Mouse (Mus musculus) midbrain, embryonic 10.5 days (tissue): ENCODE results near the gene Rlbp1. TPM values are rescaled to one million over a fixed set of nuclear protein-coding genes. Genes with fewer than 3 reads are reported as not detected.

Source experiments
- DNase-seq: peaks from one replicate; pipeline ENCODE4 v3.0.0-alpha.2; 2017; ENCODE audit warnings: low spot score
- H3K27ac ChIP-seq: fragments of 300-500 bp; sonication (generic); replicated peaks from 2 replicates; pipeline ENCODE4 v1.5.1; 2016; ENCODE audit warnings: mild to moderate bottlenecking
- H3K27me3 ChIP-seq: fragments of 300-500 bp; sonication (generic); 2 replicates; pipeline ENCODE4 v1.6.1; 2016; ENCODE audit warnings: low read depth, mild to moderate bottlenecking; ENCODE audit not compliant: poor library complexity, severe bottlenecking
- H3K36me3 ChIP-seq: fragments of 300-500 bp; sonication (generic); 2 replicates; pipeline ENCODE4 v1.6.1; 2016; ENCODE audit warnings: mild to moderate bottlenecking, moderate library complexity
- H3K4me1 ChIP-seq: fragments of 300-500 bp; sonication (generic); 2 replicates; pipeline ENCODE4 v1.6.1; 2016
- H3K4me3 ChIP-seq: fragments of 300-500 bp; sonication (generic); 2 replicates; pipeline ENCODE4 v1.5.1; 2016; ENCODE audit warnings: mild to moderate bottlenecking, moderate library complexity
- H3K9me3 ChIP-seq: fragments of 300-500 bp; sonication (generic); replicated peaks from 2 replicates; pipeline ENCODE4 v1.6.1; 2016; ENCODE audit warnings: mild to moderate bottlenecking
- WGBS: fragments of 180-500 bp; shearing (Covaris S2); methylation state at CpG from one replicate; pipeline ENCODE4 v1.1.7; 2016; 5-methylcytosine and 5-hydroxymethylcytosine counted together
- polyA plus RNA-seq: library from polyadenylated mRNA; unstranded; fragments of >200 nt; fragmentation: Nextera tagmentation; extraction: Ambion mirVana; gene quantifications from 2 replicates; pipeline ENCODE4 v1.2.1, GENCODE M21; 2016

Gene Rlbp1
- polyA plus RNA-seq, 1 experiment from 2014 or later: 0.91 TPM

- H3K9me3 ChIP-seq: no peaks in the 10 kb centered on the region
- no peaks in the 10 kb centered on the region for H3K27me3 ChIP-seq
- H3K4me3 ChIP-seq: no peak overlapping the region
- 0 out of 2 replicates have a peak, but pooled peaks cover 3% of the 10 kb centered on the region for H3K4me1 ChIP-seq
- no peak overlapping the region for H3K27ac ChIP-seq
- H3K36me3 ChIP-seq: peaks cover 11% of the 10 kb centered on the region; the same call in 1 of the 2 replicates
- no peak for DNase-seq
- WGBS: 48% methylated on average over 4 of the region's 4 CpGs
These were observed 17.4 kb downstream of the Rlbp1 start for GRCm38 (mm10) chr7:79369416-79369815.

- WGBS: 86% methylated on average over 5 of the region's 5 CpGs
- H3K36me3 ChIP-seq: peaks cover 11% of the 10 kb centered on the region; the same call in 1 of the 2 replicates
These were observed 18.2 kb downstream of the Rlbp1 start for GRCm38 (mm10) chr7:79368664-79369063.

GRCm38 (mm10) chr7:79363370-79364043 lies 23.3 kb downstream of the Rlbp1 start:
- H3K27ac ChIP-seq: no peak overlapping the region
- DNase-seq: no peak
- no peak overlapping the region for H3K4me3 ChIP-seq
- WGBS: 86% methylated on average over 8 of the region's 8 CpGs
- peaks cover 49% of the 10 kb centered on the region for H3K36me3 ChIP-seq
- H3K27me3 ChIP-seq: no peaks in the 10 kb centered on the region
- H3K4me1 ChIP-seq: peaks cover 11% of the 10 kb centered on the region; the same call in 1 of the 2 replicates
- no peaks in the 10 kb centered on the region for H3K9me3 ChIP-seq

More at GRCm38 (mm10) chr7:79368664-79369063, 18.2 kb downstream of the Rlbp1 start:
- DNase-seq: no peak
- no peaks in the 10 kb centered on the region for H3K9me3 ChIP-seq
- H3K27ac ChIP-seq: no peak overlapping the region
- H3K4me1 ChIP-seq: 0 out of 2 replicates have a peak, but pooled peaks cover 3% of the 10 kb centered on the region
- no peaks in the 10 kb centered on the region for H3K27me3 ChIP-seq
- no peak overlapping the region for H3K4me3 ChIP-seq

- no peaks in the 10 kb centered on the region for H3K27me3 ChIP-seq
- no peak overlapping the region for H3K4me3 ChIP-seq
- no peak overlapping the region for H3K27ac ChIP-seq
- 94% methylated on average over 7 of the region's 7 CpGs for WGBS
- DNase-seq: no peak
- H3K9me3 ChIP-seq: no peaks in the 10 kb centered on the region
- H3K4me1 ChIP-seq: peaks cover 11% of the 10 kb centered on the region; the same call in 1 of the 2 replicates
- H3K36me3 ChIP-seq: peaks cover 56% of the 10 kb centered on the region
These were observed 24.0 kb downstream of the Rlbp1 start for GRCm38 (mm10) chr7:79362830-79363229.

GRCm38 (mm10) chr7:79362208-79362607 lies 24.6 kb downstream of the Rlbp1 start:
- Histone ChIP-seq H3K4me1 (peaks cover 11% of the 10 kb centered on the region; the same call in 1 of the 2 replicates), H3K4me3 (no peak overlapping the region), H3K27me3 (no peaks in the 10 kb centered on the region), H3K9me3 (no peaks in the 10 kb centered on the region), H3K36me3 (peaks cover 61% of the 10 kb centered on the region), H3K27ac (no peak overlapping the region)
- no peak for DNase-seq
- WGBS: 85% methylated on average over 8 of the region's 8 CpGs

GRCm38 (mm10) chr7:79360056-79360455 lies 26.8 kb downstream of the Rlbp1 start:
- H3K4me1 ChIP-seq: peaks cover 11% of the 10 kb centered on the region; the same call in 1 of the 2 replicates
- no peak overlapping the region for H3K27ac ChIP-seq
- H3K36me3 ChIP-seq: peaks cover 70% of the 10 kb centered on the region
- no peak for DNase-seq
- H3K4me3 ChIP-seq: no peak overlapping the region
- H3K27me3 ChIP-seq: no peaks in the 10 kb centered on the region
- no peaks in the 10 kb centered on the region for H3K9me3 ChIP-seq
- WGBS: 86% methylated on average over 11 of the region's 11 CpGs

- Histone ChIP-seq H3K4me1 (peaks cover 11% of the 10 kb centered on the region; the same call in 1 of the 2 replicates), H3K4me3 (no peak overlapping the region), H3K27me3 (no peaks in the 10 kb centered on the region), H3K27ac (no peak overlapping the region), H3K9me3 (no peaks in the 10 kb centered on the region), H3K36me3 (peaks cover 74% of the 10 kb centered on the region)
- 90% methylated on average over 3 of the region's 3 CpGs for WGBS
- DNase-seq: no peak
These were observed 27.7 kb downstream of the Rlbp1 start for GRCm38 (mm10) chr7:79359183-79359435.

- no peaks in the 10 kb centered on the region for H3K27me3 ChIP-seq
- no peaks in the 10 kb centered on the region for H3K9me3 ChIP-seq
- DNase-seq: no peak
- H3K27ac ChIP-seq: no peak overlapping the region
- H3K4me1 ChIP-seq: peaks cover 11% of the 10 kb centered on the region; the same call in 1 of the 2 replicates
- H3K36me3 ChIP-seq: peaks cover 80% of the 10 kb centered on the region
- H3K4me3 ChIP-seq: no peak overlapping the region
- WGBS: 86% methylated on average over 15 of the region's 15 CpGs
These were observed 28.3 kb downstream of the Rlbp1 start for GRCm38 (mm10) chr7:79358350-79359182.

GRCm38 (mm10) chr7:79349738-79350386 lies 37.0 kb downstream of the Rlbp1 start:
- WGBS: 36% methylated on average over 12 of the region's 12 CpGs

GRCm38 (mm10) chr7:79348816-79349215 lies 38.0 kb downstream of the Rlbp1 start:
- peaks cover 72% of the 10 kb centered on the region for H3K36me3 ChIP-seq

More at GRCm38 (mm10) chr7:79349738-79350386, 37.0 kb downstream of the Rlbp1 start:
- H3K9me3 ChIP-seq: no peaks in the 10 kb centered on the region
- peak; percentile 68 for DNase-seq
- H3K27ac ChIP-seq: no peak overlapping the region
- peaks cover 70% of the 10 kb centered on the region for H3K36me3 ChIP-seq
- no peak overlapping the region for H3K4me3 ChIP-seq
- H3K27me3 ChIP-seq: no peaks in the 10 kb centered on the region
- no peaks in the 10 kb centered on the region for H3K4me1 ChIP-seq

GRCm38 (mm10) chr7:79347108-79347813 lies 39.6 kb downstream of the Rlbp1 start:
- no peaks in the 10 kb centered on the region for H3K4me1 ChIP-seq
- no peaks in the 10 kb centered on the region; the same call in 1 of the 2 replicates for H3K9me3 ChIP-seq
- no peak for DNase-seq
- 82% methylated on average over 13 of the region's 13 CpGs for WGBS
- no peak overlapping the region for H3K4me3 ChIP-seq
- no peak overlapping the region for H3K27ac ChIP-seq
- H3K27me3 ChIP-seq: no peaks in the 10 kb centered on the region
- H3K36me3 ChIP-seq: peaks cover 76% of the 10 kb centered on the region

More at GRCm38 (mm10) chr7:79348816-79349215, 38.0 kb downstream of the Rlbp1 start:
- WGBS: 92% methylated on average over 8 of the region's 8 CpGs
- DNase-seq: no peak
- Histone ChIP-seq H3K4me3 (no peak overlapping the region), H3K9me3 (no peaks in the 10 kb centered on the region), H3K4me1 (no peaks in the 10 kb centered on the region), H3K27ac (no peak overlapping the region), H3K27me3 (no peaks in the 10 kb centered on the region)

GRCm38 (mm10) chr7:79346555-79347075 lies 40.2 kb downstream of the Rlbp1 start:
- Histone ChIP-seq H3K27ac (no peak overlapping the region), H3K27me3 (no peaks in the 10 kb centered on the region), H3K36me3 (peaks cover 70% of the 10 kb centered on the region), H3K4me3 (no peak overlapping the region), H3K9me3 (no peaks in the 10 kb centered on the region; the same call in 1 of the 2 replicates), H3K4me1 (no peaks in the 10 kb centered on the region)
- DNase-seq: no peak
- WGBS: 80% methylated on average over 8 of the region's 8 CpGs
